Mouse (Mus musculus) CH12.LX (cell line): ENCODE results near the gene Troap. TPM values are rescaled to one million over a fixed set of nuclear protein-coding genes. Genes with fewer than 3 reads are reported as not detected.

Experiments used
- DNase-seq: peaks from one replicate; pipeline ENCODE4 v3.0.0-alpha.2; 2013; ENCODE audit errors: extremely low read depth
- H3K27ac ChIP-seq: 2 replicates; pipeline ENCODE4 v1.5.1; 2012; ENCODE audit warnings: low read depth, mild to moderate bottlenecking, control low read depth, moderate library complexity; ENCODE audit not compliant: insufficient read depth
- H3K27me3 ChIP-seq: replicated peaks from 2 replicates; pipeline ENCODE3; 2012; ENCODE audit warnings: inconsistent platforms
- H3K36me3 ChIP-seq, 2 experiments: replicated peaks in 1 of 2; 2 replicates each; pipeline versions ENCODE3 to v1.6.1; 2012; ENCODE audit warnings: inconsistent platforms in 1 of 2, low read length in 1 of 2, mild to moderate bottlenecking in 1 of 2, mixed read lengths in 1 of 2, moderate library complexity in 1 of 2; ENCODE audit not compliant: control insufficient read depth in 1 of 2, insufficient read depth in 1 of 2
- H3K4me1 ChIP-seq, 2 experiments: 2 replicates each; pipeline ENCODE4 v1.6.1; 2012; ENCODE audit warnings: inconsistent platforms in 1 of 2, moderate library complexity in 1 of 2; ENCODE audit not compliant: insufficient read depth in 2 of 2, control insufficient read depth in 1 of 2
- H3K4me2 ChIP-seq: 2 replicates; pipeline ENCODE4 v1.6.1; 2012; ENCODE audit warnings: low read depth, mild to moderate bottlenecking, control low read depth; ENCODE audit not compliant: poor library complexity, insufficient read depth, severe bottlenecking
- H3K4me3 ChIP-seq, 3 experiments: fragments of 150-350 bp in 1 of 3; sonication (generic) in 1 of 3; replicated peaks in 1 of 3; 2 replicates each; pipeline versions ENCODE3 to v1.5.1; 2011 to 2012; ENCODE audit warnings: low read depth in 2 of 3, low read length in 2 of 3, mild to moderate bottlenecking in 2 of 3, moderate library complexity in 2 of 3, control low read depth in 1 of 3, improper control_type of control experiment in 1 of 3, inconsistent platforms in 1 of 3, mixed read lengths in 1 of 3; ENCODE audit not compliant: poor library complexity in 1 of 3
- H3K79me2 ChIP-seq: replicated peaks from 2 replicates; pipeline ENCODE4 v1.6.1; 2012; ENCODE audit warnings: mild to moderate bottlenecking, moderate library complexity; ENCODE audit not compliant: control insufficient read depth, poor library complexity, insufficient read depth, severe bottlenecking; ENCODE audit errors: extremely low read depth
- H3K9ac ChIP-seq: 2 replicates; pipeline ENCODE4 v1.6.1; 2012; ENCODE audit warnings: low read depth, mild to moderate bottlenecking, control low read depth, moderate library complexity; ENCODE audit not compliant: insufficient read depth
- H3K9me3 ChIP-seq: replicated peaks from 2 replicates; pipeline ENCODE3; 2012; ENCODE audit warnings: low read length, inconsistent platforms, mixed read lengths
- BHLHE40 ChIP-seq: IDR thresholded peaks from 2 replicates; pipeline ENCODE4 v1.6.1; 2011; ENCODE audit warnings: mild to moderate bottlenecking, low read depth, low read length, improper control_type of control experiment
- CHD1 ChIP-seq: IDR thresholded peaks from 2 replicates; pipeline ENCODE4 v1.6.1; 2012; ENCODE audit warnings: low read depth, low read length, improper control_type of control experiment, inconsistent platforms
- CHD2 ChIP-seq: IDR thresholded peaks from 2 replicates; pipeline ENCODE4 v1.6.1; 2011; ENCODE audit warnings: low read length, improper control_type of control experiment
- CTCF ChIP-seq, 2 experiments: IDR thresholded peaks in 1 of 2; conservative IDR thresholded peaks in 1 of 2; 2 replicates each; pipeline ENCODE4 v1.5.1; 2011 to 2012; ENCODE audit warnings: low read depth in 2 of 2, low read length in 2 of 2, improper control_type of control experiment in 1 of 2, inconsistent platforms in 1 of 2, mild to moderate bottlenecking in 1 of 2, moderate library complexity in 1 of 2
- E2F4 ChIP-seq: IDR thresholded peaks from 2 replicates; pipeline ENCODE4 v1.6.1; 2011; ENCODE audit warnings: low read depth, low read length, improper control_type of control experiment; ENCODE audit not compliant: insufficient replicate concordance
- ELF1 ChIP-seq: IDR thresholded peaks from 2 replicates; pipeline ENCODE4 v1.6.1; 2014; ENCODE audit warnings: low read depth, mild to moderate bottlenecking, inconsistent platforms, low read length, improper control_type of control experiment
- EP300 ChIP-seq: IDR thresholded peaks from 2 replicates; pipeline ENCODE4 v1.6.1; 2011; ENCODE audit warnings: low read length, improper control_type of control experiment
- ETS1 ChIP-seq: conservative IDR thresholded peaks from 2 replicates; pipeline ENCODE4 v1.6.1; 2012; ENCODE audit warnings: low read depth, mild to moderate bottlenecking, inconsistent platforms, low read length, improper control_type of control experiment, moderate library complexity
- GABPA ChIP-seq: IDR thresholded peaks from 2 replicates; pipeline ENCODE4 v1.6.1; 2012; ENCODE audit warnings: low read depth, low read length, improper control_type of control experiment, inconsistent platforms; ENCODE audit not compliant: insufficient replicate concordance
- HCFC1 ChIP-seq: IDR thresholded peaks from 2 replicates; pipeline ENCODE4 v1.6.1; 2012; ENCODE audit warnings: low read depth, mild to moderate bottlenecking, inconsistent platforms, low read length, improper control_type of control experiment
- IRF4 ChIP-seq: IDR thresholded peaks from 2 replicates; pipeline ENCODE4 v1.6.1; 2014; ENCODE audit warnings: low read depth, mild to moderate bottlenecking, inconsistent platforms, low read length, improper control_type of control experiment
- JUN ChIP-seq: IDR thresholded peaks from 2 replicates; pipeline ENCODE4 v1.6.1; 2011; ENCODE audit warnings: low read depth, mild to moderate bottlenecking, low read length, improper control_type of control experiment, moderate library complexity; ENCODE audit not compliant: insufficient read depth
- JUND ChIP-seq: conservative IDR thresholded peaks from 2 replicates; pipeline ENCODE4 v1.6.1; 2011; ENCODE audit warnings: low read depth, low read length, improper control_type of control experiment
- KAT2A ChIP-seq: IDR thresholded peaks from 2 replicates; pipeline ENCODE4 v1.6.1; 2012; ENCODE audit warnings: low read length, improper control_type of control experiment, inconsistent platforms; ENCODE audit not compliant: insufficient replicate concordance
- MAFK ChIP-seq: IDR thresholded peaks from 2 replicates; pipeline ENCODE4 v1.6.1; 2011; ENCODE audit warnings: low read length, improper control_type of control experiment; ENCODE audit not compliant: insufficient replicate concordance
- MAX ChIP-seq: IDR thresholded peaks from 2 replicates; pipeline ENCODE4 v1.6.1; 2011; ENCODE audit warnings: low read length, improper control_type of control experiment
- MAZ ChIP-seq: IDR thresholded peaks from 2 replicates; pipeline ENCODE4 v1.6.1; 2012; ENCODE audit warnings: low read depth, mild to moderate bottlenecking, inconsistent platforms, low read length, improper control_type of control experiment, moderate library complexity
- MEF2A ChIP-seq: IDR thresholded peaks from 2 replicates; pipeline ENCODE4 v1.6.1; 2014; ENCODE audit warnings: low read depth, mild to moderate bottlenecking, inconsistent platforms, low read length, improper control_type of control experiment, borderline replicate concordance
- MXI1 ChIP-seq: IDR thresholded peaks from 2 replicates; pipeline ENCODE4 v1.6.1; 2011; ENCODE audit warnings: mild to moderate bottlenecking, low read depth, low read length, improper control_type of control experiment
- MYC ChIP-seq: IDR thresholded peaks from 2 replicates; pipeline ENCODE4 v1.6.1; 2011; ENCODE audit warnings: low read depth, mild to moderate bottlenecking, improper control_type of control experiment, low read length
- NELFE ChIP-seq: IDR thresholded peaks from 2 replicates; pipeline ENCODE4 v1.6.1; 2011; ENCODE audit warnings: low read depth, low read length, improper control_type of control experiment
- NRF1 ChIP-seq: IDR thresholded peaks from 2 replicates; pipeline ENCODE4 v1.6.1; 2014; ENCODE audit warnings: low read depth, mild to moderate bottlenecking, inconsistent platforms, low read length, improper control_type of control experiment, moderate library complexity
- PAX5 ChIP-seq: IDR thresholded peaks from 2 replicates; pipeline ENCODE4 v1.6.1; 2012; ENCODE audit warnings: low read length, inconsistent platforms, mixed read lengths
- POLR2A ChIP-seq: IDR thresholded peaks from 2 replicates; pipeline ENCODE4 v1.6.1; 2011; ENCODE audit warnings: low read depth, mild to moderate bottlenecking, improper control_type of control experiment, low read length
- POLR2AphosphoS2 ChIP-seq: IDR thresholded peaks from 2 replicates; pipeline ENCODE4 v1.6.1; 2011; ENCODE audit warnings: low read depth, low read length, improper control_type of control experiment
- RAD21 ChIP-seq: IDR thresholded peaks from 2 replicates; pipeline ENCODE4 v1.6.1; 2011; ENCODE audit warnings: low read depth, mild to moderate bottlenecking, low read length, improper control_type of control experiment, moderate library complexity
- RCOR1 ChIP-seq: conservative IDR thresholded peaks from 2 replicates; pipeline ENCODE4 v1.6.1; 2012; ENCODE audit warnings: low read depth, mild to moderate bottlenecking, inconsistent platforms, low read length, improper control_type of control experiment
- SIN3A ChIP-seq: IDR thresholded peaks from 2 replicates; pipeline ENCODE4 v1.6.1; 2012; ENCODE audit warnings: low read length, improper control_type of control experiment, inconsistent platforms
- SMC3 ChIP-seq: IDR thresholded peaks from 2 replicates; pipeline ENCODE4 v1.6.1; 2011; ENCODE audit warnings: low read depth, low read length, improper control_type of control experiment
- TBP ChIP-seq: conservative IDR thresholded peaks from 2 replicates; pipeline ENCODE4 v1.6.1; 2011; ENCODE audit warnings: low read depth, low read length, improper control_type of control experiment
- TCF12 ChIP-seq: IDR thresholded peaks from 2 replicates; pipeline ENCODE4 v1.6.1; 2014; ENCODE audit warnings: low read depth, mild to moderate bottlenecking, inconsistent platforms, low read length, improper control_type of control experiment
- UBTF ChIP-seq: IDR thresholded peaks from 2 replicates; pipeline ENCODE4 v1.6.1; 2012; ENCODE audit warnings: low read depth, mild to moderate bottlenecking, inconsistent platforms, low read length, improper control_type of control experiment, moderate library complexity
- USF1 ChIP-seq: IDR thresholded peaks from 2 replicates; pipeline ENCODE4 v1.6.1; 2014; ENCODE audit warnings: low read depth, mild to moderate bottlenecking, inconsistent platforms, low read length, improper control_type of control experiment
- USF2 ChIP-seq: conservative IDR thresholded peaks from 2 replicates; pipeline ENCODE4 v1.6.1; 2011; ENCODE audit warnings: low read depth, low read length, improper control_type of control experiment
- ZC3H11A ChIP-seq: IDR thresholded peaks from 2 replicates; pipeline ENCODE4 v1.6.1; 2012; ENCODE audit warnings: low read depth, mild to moderate bottlenecking, inconsistent platforms, low read length, improper control_type of control experiment
- ZKSCAN1 ChIP-seq: IDR thresholded peaks from 2 replicates; pipeline ENCODE4 v1.6.1; 2012; ENCODE audit warnings: low read depth, inconsistent platforms, low read length, improper control_type of control experiment, borderline replicate concordance
- ZMIZ1 ChIP-seq: IDR thresholded peaks from 2 replicates; pipeline ENCODE4 v1.6.1; 2012; ENCODE audit warnings: low read depth, mild to moderate bottlenecking, inconsistent platforms, low read length, improper control_type of control experiment
- ZNF384 ChIP-seq: IDR thresholded peaks from 2 replicates; pipeline ENCODE4 v1.6.1; 2012; ENCODE audit warnings: low read depth, low read length, improper control_type of control experiment, inconsistent platforms
- dilution Hi-C: fragments of 300-500 bp; cut with MboI; formaldehyde crosslinking; loops from 2 replicates; pipeline ENCODE4 v1.14.3; 2020; ENCODE audit warnings: low sequenced_read_pairs; ENCODE audit not compliant: extremely low pct_unique_long_range_greater_than_20kb, extremely low pct_ligation_motif_present
- in situ Hi-C: fragments of 300-500 bp; cut with MboI; formaldehyde crosslinking; loops from 3 replicates; pipeline ENCODE4 v1.14.3; 2019; ENCODE audit warnings: low sequenced_read_pairs, low pct_ligation_motif_present, low pct_unique_long_range_greater_than_20kb, mixed read lengths
- polyA plus RNA-seq: library from polyadenylated mRNA; unstranded; fragments of >175 nt; gene quantifications from 2 replicates; pipeline ENCODE4 v1.2.1, GENCODE M21; 2012; ENCODE audit warnings: low read depth; ENCODE audit not compliant: insufficient read length
- total RNA-seq, 2 experiments: library from RNA; depleted of rRNA; stranded (reverse); fragments of 300-350 nt in 1 of 2; fragments of >200 nt in 1 of 2; gene quantifications; 2 replicates each; pipeline ENCODE4 v1.2.3; 2012 to 2014

Gene Troap
- total and polyA plus RNA-seq, 3 experiments = 17.8 to 74.2 (median 19.2) TPM

GRCm38 (mm10) chr15:99074600-99075333, 392 bp downstream of the Troap start:
- Histone ChIP-seq H3K27ac (peak overlapping the region; percentile 80), H3K36me3 (peaks cover 25 to 35% of the 10 kb centered on the region in 2 experiments), H3K9me3 (peaks cover 5% of the 10 kb centered on the region), H3K4me1 (peaks cover 6 to 34% of the 10 kb centered on the region in 2 experiments; a peak in 3 of 4 replicates), H3K4me3 (peak overlapping the region; percentile 68 to 82 (median 77)), H3K79me2 (peaks cover 11% of the 10 kb centered on the region), H3K4me2 (peak overlapping the region; percentile 88), H3K27me3 (peaks cover 5% of the 10 kb centered on the region), H3K9ac (peak overlapping the region; percentile 95)
- peak; percentile 99 for DNase-seq
- in situ Hi-C loops = no loop called here
- peak; percentile 9; the same call in 1 of the 2 replicates for TF ChIP-seq IRF4
- no peak for TF ChIP-seq MAFK
- peak; percentile 58 for TF ChIP-seq TBP
- no peak for TF ChIP-seq PAX5
- peak; percentile 11; the same call in 1 of the 2 replicates for TF ChIP-seq MAX
- TF ChIP-seq SIN3A = peak; percentile 98
- no peak for TF ChIP-seq RCOR1
- peak; percentile 87 for TF ChIP-seq POLR2A
- no peak for TF ChIP-seq GABPA
- peak; percentile 75; the same call in 1 of the 2 replicates for TF ChIP-seq CHD1
- peak; percentile 86 for TF ChIP-seq POLR2AphosphoS2
- TF ChIP-seq JUND = no peak
- no peak for TF ChIP-seq EP300
- peak; percentile 63 for TF ChIP-seq TCF12
- no peak for TF ChIP-seq USF2
- TF ChIP-seq ZKSCAN1 = no peak
- TF ChIP-seq ETS1 = no peak
- no peak for TF ChIP-seq UBTF
- no peak for TF ChIP-seq ZNF384
- no peak for TF ChIP-seq SMC3
- no peak for TF ChIP-seq JUN
- peak; percentile 59 for TF ChIP-seq MAZ
- TF ChIP-seq NRF1 = peak; percentile 48
- peak; percentile 66; the same call in 1 of the 2 replicates for TF ChIP-seq KAT2A
- no peak for TF ChIP-seq CTCF (conservative IDR thresholded peaks at IDR 0.05 in 1 of 2, IDR thresholded peaks at IDR 0.05 in 1 of 2; ENCODE audit: low read depth in 2 of 2, low read length in 2 of 2)
- TF ChIP-seq NELFE = peak; percentile 84
- TF ChIP-seq USF1 = no peak
- TF ChIP-seq ZMIZ1 = peak; percentile 92
- no peak for TF ChIP-seq ZC3H11A
- 0 out of 2 replicates have a peak, but pooled peaks have one; percentile 42 for TF ChIP-seq E2F4
- TF ChIP-seq ELF1 = peak; percentile 70
- peak; percentile 72 for TF ChIP-seq HCFC1
- peak; percentile 99 for TF ChIP-seq CHD2
- TF ChIP-seq BHLHE40 = no peak
- TF ChIP-seq MXI1 = peak; percentile 83
- TF ChIP-seq MEF2A = no peak; the same call in none of the 2 replicates
- TF ChIP-seq RAD21 = no peak
- TF ChIP-seq MYC = 0 out of 2 replicates have a peak, but pooled peaks have one; percentile 39
- dilution Hi-C loops = no loop called here
